Mouse (Mus musculus) 416B (cell line): Measurements from ENCODE around the gene 5031410I06Rik.
"Not testable (repeated sequence)": the region's sequence is repeated elsewhere in the genome, so short reads cannot be mapped to it uniquely, and the experiment has no call there.

ENCODE experiments used
- DNase-seq: peaks from one replicate; pipeline ENCODE4 v3.0.0; 2011; ENCODE audit warnings: low read depth

The 5031410I06Rik gene

GRCm38 (mm10) chr5:26105262-26105661, at the start of gene 5031410I06Rik:
Gene 5031410I06Rik, minus strand, starts transcription at chr5:26105362.
- DNase-seq, result not testable (repeated sequence)

DNA sequence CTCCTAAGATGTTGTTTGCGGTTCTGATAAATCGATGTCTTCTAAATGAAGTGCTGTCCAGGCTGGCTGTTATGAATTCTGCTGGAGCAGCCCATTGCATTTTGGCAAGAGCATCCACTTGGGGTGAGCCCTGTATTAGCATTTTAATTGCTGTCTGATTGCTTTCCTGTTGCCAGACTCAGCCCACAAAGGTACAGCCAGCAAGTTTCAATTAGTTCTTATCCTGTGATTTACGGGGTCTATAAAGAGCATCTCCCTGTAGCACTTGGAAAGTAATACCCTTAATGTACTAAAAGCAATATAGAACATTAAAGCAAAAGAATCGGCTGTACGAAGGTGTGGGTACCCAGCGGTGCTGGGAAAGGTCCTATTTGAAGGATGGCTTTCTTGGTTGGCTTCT, 37.7 kb upstream of the 5031410I06Rik start:
- no peak for DNase-seq

DNA sequence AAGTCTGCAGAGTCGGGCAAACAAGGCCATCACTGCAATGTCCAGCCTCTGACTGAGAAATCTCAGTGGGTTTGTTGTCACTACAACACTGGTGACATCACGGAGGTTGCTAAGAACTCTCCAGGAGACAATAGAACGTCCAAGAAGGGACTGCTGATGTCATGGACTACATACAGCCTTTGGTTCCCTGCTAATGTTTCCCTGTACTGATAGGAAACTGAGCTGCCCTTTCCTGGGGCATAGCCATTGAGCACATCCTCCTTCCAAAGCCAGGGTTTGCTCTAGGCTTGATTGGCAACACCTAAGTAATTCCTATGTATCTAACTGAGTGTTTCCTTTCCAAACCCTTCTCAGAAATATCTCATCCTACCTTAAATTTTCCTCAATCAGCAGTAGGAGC, 16.2 kb upstream of the 5031410I06Rik start, which contains the start of gene Gm10220:
TSS of gene Gm10220 (minus strand) at position 101 of the 400 bp plus-strand sequence.
- DNase-seq, result not testable (repeated sequence)

- DNase-seq, result not testable (repeated sequence)
These were observed 16.0 kb downstream of the 5031410I06Rik start, which contains the start of gene Gm10471 for GRCm38 (mm10) chr5:26089191-26089590. Gene Gm10471, minus strand, starts transcription at chr5:26089291.

- not testable (repeated sequence) for DNase-seq
These were observed 26.1 kb downstream of the 5031410I06Rik start for GRCm38 (mm10) chr5:26079023-26079422.

GRCm38 (mm10) chr5:26070716-26071115, 34.4 kb downstream of the 5031410I06Rik start:
- no peak for DNase-seq

- DNase-seq, result not testable (repeated sequence)
These were observed 46.7 kb downstream of the 5031410I06Rik start, which contains the start of gene Gm7347 for GRCm38 (mm10) chr5:26058481-26058880. Gene Gm7347, minus strand, starts transcription at chr5:26058581.
